Mouse (Mus musculus): ENCODE measurements around the gene Abca14. TPM values are rescaled to one million over a fixed set of nuclear protein-coding genes. Genes with fewer than 3 reads are reported as not detected.

Abca14 gene
- polyA plus RNA-seq, 1 experiment from 2014 or later = not detected

Other genes with a start within 250 kb of the Abca14 start
- 0.22 TPM in 1 of 2 replicates, not detected in the other for gene Dnah3, start 108.7 kb upstream of the Abca14 start, polyA plus RNA-seq (2015; fragmentation: Nextera tagmentation; extraction: Ambion mirVana)
- gene Tmem159, start 101.6 kb upstream of the Abca14 start, polyA plus RNA-seq (2015; fragmentation: Nextera tagmentation; extraction: Ambion mirVana) = 12.6 and 13.2 TPM in 2 replicates
- gene Zp2, start 58.7 kb upstream of the Abca14 start, polyA plus RNA-seq (2015; fragmentation: Nextera tagmentation; extraction: Ambion mirVana) = not detected in 2 replicates
- gene Anks4b, start 30.1 kb upstream of the Abca14 start, polyA plus RNA-seq (2015; fragmentation: Nextera tagmentation; extraction: Ambion mirVana) = not detected in 2 replicates
- 27.5 and 29.1 TPM in 2 replicates for gene Crym, start 1.9 kb upstream of the Abca14 start, polyA plus RNA-seq (2015; fragmentation: Nextera tagmentation; extraction: Ambion mirVana)
- gene Abca15, start 124.7 kb downstream of the Abca14 start, polyA plus RNA-seq (2015; fragmentation: Nextera tagmentation; extraction: Ambion mirVana) = not detected in 2 replicates
- not detected in 2 replicates for gene Abca16, start 205.7 kb downstream of the Abca14 start, polyA plus RNA-seq (2015; fragmentation: Nextera tagmentation; extraction: Ambion mirVana)

All from midbrain, embryonic 13.5 days (tissue).